Mouse (Mus musculus) CH12.LX (cell line): Measurements from ENCODE around the gene Ppp1r11. TPM values are rescaled to one million over a fixed set of nuclear protein-coding genes. Genes with fewer than 3 reads are reported as not detected.

Experiments
- polyA plus RNA-seq: library from polyadenylated mRNA; unstranded; fragments of >175 nt; gene quantifications from 2 replicates; pipeline ENCODE4 v1.2.1, GENCODE M21; 2012; ENCODE audit warnings: low read depth; ENCODE audit not compliant: insufficient read length
- total RNA-seq, 2 experiments: library from RNA; depleted of rRNA; stranded (reverse); fragments of 300-350 nt in 1 of 2; fragments of >200 nt in 1 of 2; gene quantifications; 2 replicates each; pipeline ENCODE4 v1.2.3; 2012 to 2014

The Ppp1r11 gene
- total and polyA plus RNA-seq, 3 experiments: 120 to 238 (median 209) TPM

Other genes starting within 250 kb of the Ppp1r11 start
Only the 20 nearest of the 21 such genes appear.
- not detected in 2 replicates for gene H2-M10.5, start 178.8 kb downstream of the Ppp1r11 start, total RNA-seq (2012; rRNA removed)
- not detected in 2 replicates for gene H2-M10.5, start 178.8 kb downstream of the Ppp1r11 start, total RNA-seq (2014; rRNA removed)
- not detected in 2 replicates for gene H2-M10.5, start 178.8 kb downstream of the Ppp1r11 start, polyA plus RNA-seq
- not detected in 2 replicates for gene H2-M10.6, start 139.6 kb downstream of the Ppp1r11 start, total RNA-seq (2012; rRNA removed)
- gene H2-M10.6, start 139.6 kb downstream of the Ppp1r11 start, total RNA-seq (2014; rRNA removed): not detected in 2 replicates
- gene H2-M10.6, start 139.6 kb downstream of the Ppp1r11 start, polyA plus RNA-seq: 0.20 and 0.27 TPM in 2 replicates
- 17.1 and 19.1 TPM in 2 replicates for gene Trim26, start 114.6 kb downstream of the Ppp1r11 start, total RNA-seq (2012; rRNA removed)
- 13.6 and 14.2 TPM in 2 replicates for gene Trim26, start 114.6 kb downstream of the Ppp1r11 start, total RNA-seq (2014; rRNA removed)
- gene Trim26, start 114.6 kb downstream of the Ppp1r11 start, polyA plus RNA-seq: 67.0 and 67.1 TPM in 2 replicates
- gene Trim15, start 84.5 kb downstream of the Ppp1r11 start, total RNA-seq (2012; rRNA removed): not detected in 2 replicates
- not detected in 2 replicates for gene Trim15, start 84.5 kb downstream of the Ppp1r11 start, total RNA-seq (2014; rRNA removed)
- gene Trim15, start 84.5 kb downstream of the Ppp1r11 start, polyA plus RNA-seq: 0.14 TPM in 1 of 2 replicates, not detected in the other
- not detected in 2 replicates for gene Trim10, start 82.2 kb downstream of the Ppp1r11 start, total RNA-seq (2012; rRNA removed)
- not detected in 2 replicates for gene Trim10, start 82.2 kb downstream of the Ppp1r11 start, total RNA-seq (2014; rRNA removed)
- not detected in 2 replicates for gene Trim10, start 82.2 kb downstream of the Ppp1r11 start, polyA plus RNA-seq
- gene Trim40, start 61.6 kb downstream of the Ppp1r11 start, total RNA-seq (2012; rRNA removed): 0.13 TPM in 1 of 2 replicates, not detected in the other
- not detected in 2 replicates for gene Trim40, start 61.6 kb downstream of the Ppp1r11 start, total RNA-seq (2014; rRNA removed)
- 0.14 and 0.22 TPM in 2 replicates for gene Trim40, start 61.6 kb downstream of the Ppp1r11 start, polyA plus RNA-seq
- gene Trim31, start 53.6 kb downstream of the Ppp1r11 start, total RNA-seq (2012; rRNA removed): not detected in 2 replicates
- not detected in 2 replicates for gene Trim31, start 53.6 kb downstream of the Ppp1r11 start, total RNA-seq (2014; rRNA removed)
- gene Trim31, start 53.6 kb downstream of the Ppp1r11 start, polyA plus RNA-seq: not detected in 2 replicates
- gene Rnf39, start 8.8 kb downstream of the Ppp1r11 start, total RNA-seq (2012; rRNA removed): not detected in 2 replicates
- not detected in 2 replicates for gene Rnf39, start 8.8 kb downstream of the Ppp1r11 start, total RNA-seq (2014; rRNA removed)
- gene Rnf39, start 8.8 kb downstream of the Ppp1r11 start, polyA plus RNA-seq: 0.40 TPM in 1 of 2 replicates, not detected in the other
- gene Znrd1, start 6.8 kb upstream of the Ppp1r11 start, total RNA-seq (2012; rRNA removed): 66.9 and 80.3 TPM in 2 replicates
- 66.8 and 67.3 TPM in 2 replicates for gene Znrd1, start 6.8 kb upstream of the Ppp1r11 start, total RNA-seq (2014; rRNA removed)
- 74.5 and 98.1 TPM in 2 replicates for gene Znrd1, start 6.8 kb upstream of the Ppp1r11 start, polyA plus RNA-seq
- gene Znrd1as, start 6.9 kb upstream of the Ppp1r11 start, total RNA-seq (2012; rRNA removed): 8.1 and 8.6 TPM in 2 replicates
- 8.5 and 8.6 TPM in 2 replicates for gene Znrd1as, start 6.9 kb upstream of the Ppp1r11 start, total RNA-seq (2014; rRNA removed)
- 9.3 and 13.0 TPM in 2 replicates for gene Znrd1as, start 6.9 kb upstream of the Ppp1r11 start, polyA plus RNA-seq
- not detected in 2 replicates for gene 2410137M14Rik, start 29.5 kb upstream of the Ppp1r11 start, total RNA-seq (2012; rRNA removed)
- 0.31 TPM in 1 of 2 replicates, not detected in the other for gene 2410137M14Rik, start 29.5 kb upstream of the Ppp1r11 start, total RNA-seq (2014; rRNA removed)
- gene 2410137M14Rik, start 29.5 kb upstream of the Ppp1r11 start, polyA plus RNA-seq: 0.40 TPM in 1 of 2 replicates, not detected in the other
- gene H2-M5, start 37.8 kb upstream of the Ppp1r11 start, total RNA-seq (2012; rRNA removed): 0.84 and 1.1 TPM in 2 replicates
- gene H2-M5, start 37.8 kb upstream of the Ppp1r11 start, total RNA-seq (2014; rRNA removed): 0.58 and 1.1 TPM in 2 replicates
- 2.2 and 3.6 TPM in 2 replicates for gene H2-M5, start 37.8 kb upstream of the Ppp1r11 start, polyA plus RNA-seq
- not detected in 2 replicates for gene Zfp57, start 49.4 kb upstream of the Ppp1r11 start, total RNA-seq (2012; rRNA removed)
- gene Zfp57, start 49.4 kb upstream of the Ppp1r11 start, total RNA-seq (2014; rRNA removed): not detected in 2 replicates
- 0.10 and 0.26 TPM in 2 replicates for gene Zfp57, start 49.4 kb upstream of the Ppp1r11 start, polyA plus RNA-seq
- not detected in 2 replicates for gene Mog, start 71.7 kb upstream of the Ppp1r11 start, total RNA-seq (2012; rRNA removed)
- gene Mog, start 71.7 kb upstream of the Ppp1r11 start, total RNA-seq (2014; rRNA removed): not detected in 2 replicates
- gene Mog, start 71.7 kb upstream of the Ppp1r11 start, polyA plus RNA-seq: not detected in 2 replicates
- gene Gabbr1, start 94.2 kb upstream of the Ppp1r11 start, total RNA-seq (2012; rRNA removed): 4.7 TPM in 2 replicates
- 1.8 and 2.1 TPM in 2 replicates for gene Gabbr1, start 94.2 kb upstream of the Ppp1r11 start, total RNA-seq (2014; rRNA removed)
- 10.2 and 11.6 TPM in 2 replicates for gene Gabbr1, start 94.2 kb upstream of the Ppp1r11 start, polyA plus RNA-seq
- not detected in 2 replicates for gene Olfr90, start 136.8 kb upstream of the Ppp1r11 start, total RNA-seq (2012; rRNA removed)
- gene Olfr90, start 136.8 kb upstream of the Ppp1r11 start, total RNA-seq (2014; rRNA removed): not detected in 2 replicates
- not detected in 2 replicates for gene Olfr90, start 136.8 kb upstream of the Ppp1r11 start, polyA plus RNA-seq
- not detected in 2 replicates for gene Olfr91, start 146.5 kb upstream of the Ppp1r11 start, total RNA-seq (2012; rRNA removed)
- gene Olfr91, start 146.5 kb upstream of the Ppp1r11 start, total RNA-seq (2014; rRNA removed): not detected in 2 replicates
- gene Olfr91, start 146.5 kb upstream of the Ppp1r11 start, polyA plus RNA-seq: not detected in 2 replicates
- not detected in 2 replicates for gene Olfr92, start 168.3 kb upstream of the Ppp1r11 start, total RNA-seq (2012; rRNA removed)
- gene Olfr92, start 168.3 kb upstream of the Ppp1r11 start, total RNA-seq (2014; rRNA removed): not detected in 2 replicates
- gene Olfr92, start 168.3 kb upstream of the Ppp1r11 start, polyA plus RNA-seq: not detected in 2 replicates
- gene Olfr93, start 209.8 kb upstream of the Ppp1r11 start, total RNA-seq (2012; rRNA removed): not detected in 2 replicates
- not detected in 2 replicates for gene Olfr93, start 209.8 kb upstream of the Ppp1r11 start, total RNA-seq (2014; rRNA removed)
- gene Olfr93, start 209.8 kb upstream of the Ppp1r11 start, polyA plus RNA-seq: not detected in 2 replicates
- 0.21 and 0.47 TPM in 2 replicates for gene Ubd, start 242.2 kb upstream of the Ppp1r11 start, total RNA-seq (2012; rRNA removed)
- not detected in 2 replicates for gene Ubd, start 242.2 kb upstream of the Ppp1r11 start, total RNA-seq (2014; rRNA removed)
- gene Ubd, start 242.2 kb upstream of the Ppp1r11 start, polyA plus RNA-seq: not detected in 2 replicates